Mouse (Mus musculus): ENCODE results near the gene Adprhl1.

DNA sequence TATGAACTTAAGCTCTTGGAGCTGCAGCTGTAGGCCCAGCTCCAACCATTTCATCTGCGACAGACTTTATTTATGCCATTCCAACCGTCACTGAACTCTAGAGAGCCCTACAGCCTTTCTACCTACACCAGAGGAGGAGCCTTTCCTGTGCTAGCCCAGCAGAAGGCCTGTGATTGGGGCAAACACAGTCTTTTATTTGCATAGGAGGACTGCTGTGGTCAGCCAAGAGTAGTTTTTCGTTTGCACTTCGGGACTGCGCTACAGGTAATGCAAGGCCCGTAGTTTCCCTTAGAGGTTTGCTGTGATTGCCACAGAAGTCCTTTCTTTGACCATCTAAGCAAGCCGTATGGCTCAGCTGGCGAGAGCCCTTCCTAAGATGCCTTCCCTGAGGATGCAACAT, 37.6 kb downstream of the Adprhl1 start:
- no peak for TF ChIP-seq TAL1 (IDR thresholded peaks at IDR 0.05; ENCODE audit: low read length)
- no peak for TF ChIP-seq GATA1 (IDR thresholded peaks at IDR 0.05; ENCODE audit: low read length)

Measured in erythroblast, embryonic 14.5 days (primary cell).